Mouse (Mus musculus) midbrain, postnatal 0 days (tissue): ENCODE data around the gene Slc35a2. TPM values are rescaled to one million over a fixed set of nuclear protein-coding genes. Genes with fewer than 3 reads are reported as not detected.
"Not testable (repeated sequence)": the region's sequence is repeated elsewhere in the genome, so short reads cannot be mapped to it uniquely, and the experiment has no call there.

Experiments used
- ATAC-seq: fragments of 200-750 bp; cut with Nextera tagmentation; 2 replicates; pipeline ENCODE4 v1.8.0; 2017; ENCODE audit warnings: moderate number of reproducible peaks, mild to moderate bottlenecking, moderate TSS enrichment, moderate library complexity; ENCODE audit not compliant: low FRiP score
- DNase-seq: peaks from one replicate; pipeline ENCODE4 v3.0.0-alpha.2; 2015; ENCODE audit warnings: low spot score
- H3K27ac ChIP-seq: fragments of 300-500 bp; sonication (generic); 2 replicates; pipeline ENCODE4 v1.5.1; 2014; ENCODE audit warnings: low read depth, mild to moderate bottlenecking, low read length, mixed read lengths
- H3K27me3 ChIP-seq: fragments of 300-500 bp; sonication (generic); 2 replicates; pipeline ENCODE4 v1.6.1; 2014; ENCODE audit warnings: low read length, control low read depth, mixed read lengths; ENCODE audit not compliant: insufficient read depth
- H3K36me3 ChIP-seq: fragments of 300-500 bp; sonication (generic); 2 replicates; pipeline ENCODE4 v1.6.1; 2014; ENCODE audit warnings: low read length, control low read depth, mixed read lengths; ENCODE audit not compliant: insufficient read depth
- H3K4me1 ChIP-seq: fragments of 300-500 bp; sonication (generic); 2 replicates; pipeline ENCODE4 v1.6.1; 2014; ENCODE audit warnings: mild to moderate bottlenecking, control low read depth, antibody characterized with exemption, low read length, mixed read lengths; ENCODE audit not compliant: insufficient read depth
- H3K4me2 ChIP-seq: fragments of 300-500 bp; sonication (generic); 2 replicates; pipeline ENCODE4 v1.6.1; 2014; ENCODE audit warnings: low read depth, mild to moderate bottlenecking, low read length, mixed read lengths; ENCODE audit not compliant: poor library complexity, severe bottlenecking
- H3K4me3 ChIP-seq: fragments of 300-500 bp; sonication (generic); 2 replicates; pipeline ENCODE4 v1.5.1; 2014; ENCODE audit warnings: low read depth, mild to moderate bottlenecking, low read length, moderate library complexity
- H3K9ac ChIP-seq: fragments of 300-500 bp; sonication (generic); replicated peaks from 2 replicates; pipeline ENCODE4 v1.6.1; 2014; ENCODE audit warnings: mild to moderate bottlenecking, low read length, moderate library complexity, mixed read lengths; ENCODE audit not compliant: poor library complexity, severe bottlenecking
- H3K9me3 ChIP-seq: fragments of 300-500 bp; sonication (generic); 2 replicates; pipeline ENCODE4 v1.6.1; 2016; ENCODE audit warnings: low read length, control low read depth
- CTCF ChIP-seq: IDR thresholded peaks from 2 replicates; pipeline ENCODE4 v1.5.1; 2016; ENCODE audit warnings: antibody characterized with exemption, mild to moderate bottlenecking
- WGBS: fragments of 180-500 bp; shearing (Covaris S2); extraction: QIAGEN DNeasy Blood & Tissue Kit; methylation state at CpG from one replicate; pipeline ENCODE4 v1.1.7; 2014; 5-methylcytosine and 5-hydroxymethylcytosine counted together
- polyA plus RNA-seq: library from polyadenylated mRNA; unstranded; fragments of >200 nt; fragmentation: Nextera tagmentation; extraction: Ambion mirVana; gene quantifications from 2 replicates; pipeline ENCODE4 v1.2.1, GENCODE M21; 2015
- total RNA-seq: library from RNA; depleted of rRNA; stranded (reverse); fragments of >200 nt; gene quantifications from 2 replicates; pipeline ENCODE4 v1.2.3, GENCODE M21; 2014

Gene Slc35a2
- total and polyA plus RNA-seq, 2 experiments from 2014 or later: 42.9 to 67.0 TPM

- Histone ChIP-seq H3K27ac (no peak overlapping the region), H3K9me3 (no peaks in the 10 kb centered on the region), H3K4me1 (no peaks in the 10 kb centered on the region), H3K9ac (no peak overlapping the region), H3K27me3 (no peaks in the 10 kb centered on the region), H3K4me2 (no peak overlapping the region), H3K36me3 (no peaks in the 10 kb centered on the region), H3K4me3 (no peak overlapping the region)
- ATAC-seq: no peak
- 46% methylated on average over 6 of the region's 6 CpGs for WGBS
- TF ChIP-seq CTCF: peak; percentile 43
- DNase-seq: peak; percentile 28
These were observed 26.6 kb downstream of the Slc35a2 start for GRCm38 (mm10) chrX:7910473-7910872.

GRCm38 (mm10) chrX:7915669-7916068 lies 31.8 kb downstream of the Slc35a2 start:
- H3K9ac ChIP-seq, H3K27ac ChIP-seq, H3K4me2 ChIP-seq, H3K4me1 ChIP-seq, DNase-seq, H3K9me3 ChIP-seq, H3K4me3 ChIP-seq, H3K27me3 ChIP-seq, ATAC-seq, H3K36me3 ChIP-seq: not testable (repeated sequence)
- TF ChIP-seq CTCF: peak; percentile 37
- 25% methylated on average over 3 of the region's 3 CpGs for WGBS

- 79% methylated on average over 6 of the region's 6 CpGs for WGBS
- DNase-seq: not testable (repeated sequence)
These were observed 34.1 kb downstream of the Slc35a2 start for GRCm38 (mm10) chrX:7917960-7918359.

GRCm38 (mm10) chrX:7919601-7920383 lies 36.0 kb downstream of the Slc35a2 start, which contains the start of gene Pcsk1n:
TSS of gene Pcsk1n (plus strand) at chrX:7919822.
- Histone ChIP-seq H3K27ac (peak within 1 kb of the TSS; percentile 77), H3K27me3 (no peaks in the 10 kb centered on the region), H3K4me3 (peak within 1 kb of the TSS; percentile 48), H3K9ac (peak within 1 kb of the TSS; percentile 77), H3K4me2 (peak within 1 kb of the TSS; percentile 62), H3K36me3 (no peaks in the 10 kb centered on the region; the same call in 1 of the 2 replicates), H3K4me1 (no peaks in the 10 kb centered on the region), H3K9me3 (no peaks in the 10 kb centered on the region)
- 14% methylated on average over 33 of the region's 40 CpGs for WGBS
- peak; percentile 91 for ATAC-seq
- no peak for TF ChIP-seq CTCF
- DNase-seq: peak; percentile 88

More at GRCm38 (mm10) chrX:7917960-7918359, 34.1 kb downstream of the Slc35a2 start:
- not testable (repeated sequence) for H3K4me3 ChIP-seq, H3K4me2 ChIP-seq, H3K9ac ChIP-seq, ATAC-seq, H3K27me3 ChIP-seq, H3K36me3 ChIP-seq, H3K27ac ChIP-seq, H3K4me1 ChIP-seq, H3K9me3 ChIP-seq

GRCm38 (mm10) chrX:7922032-7922431 lies 38.2 kb downstream of the Slc35a2 start:
- Histone ChIP-seq H3K9me3 (no peaks in the 10 kb centered on the region), H3K27me3 (no peaks in the 10 kb centered on the region), H3K4me3 (peak overlapping the region; percentile 48), H3K9ac (peak overlapping the region; percentile 77), H3K4me1 (no peaks in the 10 kb centered on the region), H3K4me2 (peak overlapping the region; percentile 62), H3K36me3 (no peaks in the 10 kb centered on the region; the same call in 1 of the 2 replicates), H3K27ac (peak overlapping the region; percentile 77)
- ATAC-seq: no peak
- peak; percentile 14 for DNase-seq
- no peak for TF ChIP-seq CTCF
- WGBS: 16% methylated on average over 31 of the region's 48 CpGs

- Histone ChIP-seq H3K36me3 (peaks cover 4% of the 10 kb centered on the region), H3K27me3 (no peaks in the 10 kb centered on the region), H3K9me3 (no peaks in the 10 kb centered on the region; the same call in 1 of the 2 replicates), H3K9ac (no peak overlapping the region), H3K4me1 (no peaks in the 10 kb centered on the region), H3K27ac (no peak overlapping the region), H3K4me2 (no peak overlapping the region), H3K4me3 (no peak overlapping the region)
- DNase-seq: no peak
- no peak for ATAC-seq
- WGBS: 77% methylated on average over 6 of the region's 6 CpGs
- no peak for TF ChIP-seq CTCF
These were observed 42.4 kb downstream of the Slc35a2 start for GRCm38 (mm10) chrX:7926266-7926665.
